14 mouse cellular contexts compared by ENCODE assay signal in the genomic region with DNA sequence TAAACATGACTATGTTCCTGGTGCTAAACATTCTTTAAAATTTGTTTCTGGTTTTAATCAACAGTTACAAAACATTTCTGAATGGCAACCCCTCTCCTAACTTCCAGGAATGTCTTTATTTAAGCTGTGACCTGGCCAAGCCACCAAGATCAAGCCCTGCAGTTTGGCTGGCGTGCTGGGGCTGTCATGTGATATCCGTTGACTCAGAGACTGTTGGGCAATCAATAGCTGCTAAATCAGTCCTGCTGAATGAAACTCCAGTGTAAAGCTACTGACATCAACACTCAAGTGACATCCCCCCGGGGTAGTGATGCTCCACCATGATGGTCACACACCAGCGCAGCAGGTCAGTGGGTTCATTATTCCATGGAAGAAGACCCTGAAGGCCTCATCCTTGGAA. TPM values are rescaled to one million over a fixed set of nuclear protein-coding genes. Genes with fewer than 3 reads are reported as not detected.
A peak's percentile ranks its signal among the peaks of the same experiment; 100 is the strongest.
DNase-seq lines count a peak whose midpoint lies in the region; ATAC-seq and TF ChIP-seq lines count a peak whose summit lies in the region.
"Had no signal": no experiment of that assay in that cellular context is flagged by ENCODE, and none has a peak within 500 bp of the region (broad histone marks: within the 10 kb centered on the region; RNA-seq: fewer than 3 reads in every experiment).

No protein-coding gene starts in this region.

- peaks cover 55% of the 10 kb centered on the region for H3K4me1 ChIP-seq in bone marrow macrophage, adult 2 months (ENCODE audit: control insufficient read depth, insufficient read depth, low read length)
- peaks cover 27% of the 10 kb centered on the region for H3K4me1 ChIP-seq in liver, embryonic 12.5 days
- no peaks in the 10 kb centered on the region for H3K4me1 ChIP-seq in forebrain, embryonic 15.5 days

- no peak for TF ChIP-seq POLR2A in bone marrow macrophage, adult 2 months (IDR thresholded peaks at IDR 0.05; ENCODE audit: borderline replicate concordance, low read depth, low read length)

- H3K4me2 ChIP-seq in liver, embryonic 12.5 days = no peak overlapping the region
- no peak overlapping the region for H3K4me2 ChIP-seq in forebrain, embryonic 15.5 days (replicated peaks)
- H3K4me2 ChIP-seq: liver, embryonic 13.5 days had no signal

- DNase-seq in ovary, postnatal 36 days (ENCODE audit: low spot score) = peak; percentile 16
- no peak for DNase-seq in ovary, postnatal 10 days (ENCODE audit: low spot score)
- DNase-seq in urinary bladder, postnatal 36 days (ENCODE audit: low spot score in 2 of 2) = peak; percentile 33 to 72
- no peak for DNase-seq in kidney, adult 11 months
- DNase-seq: kidney, postnatal 36 days; liver, embryonic 13.5 days; right cerebral cortex, adult 18-20 months had no signal

- H3K4me3 ChIP-seq in bone marrow macrophage, adult 2 months (ENCODE audit: insufficient read depth, low read length) = peak overlapping the region; percentile 27; the same call in 1 of the 2 replicates
- no peak overlapping the region for H3K4me3 ChIP-seq in liver, embryonic 12.5 days
- no peak overlapping the region for H3K4me3 ChIP-seq in forebrain, embryonic 15.5 days
- H3K4me3 ChIP-seq: erythroblast, embryonic 14.5 days; hindbrain, embryonic 10.5 days; liver, embryonic 13.5 days had no signal

- H3K27me3 ChIP-seq in liver, embryonic 12.5 days (replicated peaks) = no peaks in the 10 kb centered on the region; the same call in 1 of the 2 replicates
- H3K27me3 ChIP-seq in forebrain, embryonic 15.5 days = no peaks in the 10 kb centered on the region

- 0 out of 2 replicates have a peak, but pooled peaks have one; percentile 13 for ATAC-seq in liver, embryonic 12.5 days
- ATAC-seq in cerebellum, adult (ENCODE audit: insufficient number of reproducible peaks, low FRiP score, low TSS enrichment) = no peak
- no peak for ATAC-seq in forebrain, embryonic 15.5 days (replicated peaks)

- no peaks in the 10 kb centered on the region for H3K36me3 ChIP-seq in liver, embryonic 12.5 days
- H3K36me3 ChIP-seq in forebrain, embryonic 15.5 days = no peaks in the 10 kb centered on the region
- H3K36me3 ChIP-seq: G1E; hindbrain, embryonic 10.5 days; liver, embryonic 13.5 days had no signal

- WGBS in liver, embryonic 12.5 days (ENCODE audit: insufficient replicate concordance) = 55% methylated on average over 4 of the region's 4 CpGs
- WGBS in forebrain, embryonic 15.5 days = 87% methylated on average over 4 of the region's 4 CpGs

- no peaks in the 10 kb centered on the region for H3K9me3 ChIP-seq in liver, embryonic 12.5 days (replicated peaks)
- no peaks in the 10 kb centered on the region for H3K9me3 ChIP-seq in forebrain, embryonic 15.5 days
- H3K9me3 ChIP-seq: G1E; hindbrain, embryonic 10.5 days; liver, embryonic 13.5 days had no signal

- no peak overlapping the region for H3K9ac ChIP-seq in liver, embryonic 12.5 days
- no peak overlapping the region for H3K9ac ChIP-seq in forebrain, embryonic 15.5 days (replicated peaks)
- H3K9ac ChIP-seq: liver, embryonic 13.5 days had no signal

- H3K27ac ChIP-seq in bone marrow macrophage, adult 2 months (ENCODE audit: insufficient read depth, low read depth, low read length) = peak overlapping the region; percentile 86
- H3K27ac ChIP-seq in liver, embryonic 12.5 days = no peak overlapping the region
- no peak overlapping the region for H3K27ac ChIP-seq in forebrain, embryonic 15.5 days (replicated peaks)
- H3K27ac ChIP-seq: hindbrain, embryonic 10.5 days; liver, embryonic 13.5 days had no signal

- no peak for TF ChIP-seq CTCF in bone marrow macrophage, adult 2 months (IDR thresholded peaks at IDR 0.05; ENCODE audit: low read depth, low read length)

RNA-seq across cellular contexts. Expression of a gene that starts 12.7 kb away (rescaled TPM):
- 25.9 and 28.0 TPM in 2 replicates for polyA plus RNA-seq in bone marrow macrophage, adult 2 months (2012; ENCODE audit: insufficient read depth, insufficient read length, missing spikeins)
- polyA plus RNA-seq in liver, embryonic 12.5 days (2016; fragmentation: Nextera tagmentation; extraction: Ambion mirVana) = 11.7 TPM in 2 replicates
- polyA plus RNA-seq in forebrain, embryonic 15.5 days (2015; fragmentation: Nextera tagmentation; extraction: Ambion mirVana) = 103 and 111 TPM in 2 replicates
- polyA plus RNA-seq: G1E had no signal

Comparison
In these comparisons a context has a peak if more than half of its experiments do, and no peak if none do; other contexts are left out.
1. DNase-seq: peak in ovary, postnatal 36 days (single experiment) and urinary bladder, postnatal 36 days (2 of 2); none in ovary, postnatal 10 days (single experiment) and kidney, adult 11 months (single experiment).